Mouse (Mus musculus) urinary bladder, postnatal 10 days (tissue): ENCODE results near the gene Rgmb.

Source experiments
- DNase-seq: peaks from one replicate; pipeline ENCODE4 v3.0.0; 2022; ENCODE audit warnings: low spot score

The Rgmb gene

DNA sequence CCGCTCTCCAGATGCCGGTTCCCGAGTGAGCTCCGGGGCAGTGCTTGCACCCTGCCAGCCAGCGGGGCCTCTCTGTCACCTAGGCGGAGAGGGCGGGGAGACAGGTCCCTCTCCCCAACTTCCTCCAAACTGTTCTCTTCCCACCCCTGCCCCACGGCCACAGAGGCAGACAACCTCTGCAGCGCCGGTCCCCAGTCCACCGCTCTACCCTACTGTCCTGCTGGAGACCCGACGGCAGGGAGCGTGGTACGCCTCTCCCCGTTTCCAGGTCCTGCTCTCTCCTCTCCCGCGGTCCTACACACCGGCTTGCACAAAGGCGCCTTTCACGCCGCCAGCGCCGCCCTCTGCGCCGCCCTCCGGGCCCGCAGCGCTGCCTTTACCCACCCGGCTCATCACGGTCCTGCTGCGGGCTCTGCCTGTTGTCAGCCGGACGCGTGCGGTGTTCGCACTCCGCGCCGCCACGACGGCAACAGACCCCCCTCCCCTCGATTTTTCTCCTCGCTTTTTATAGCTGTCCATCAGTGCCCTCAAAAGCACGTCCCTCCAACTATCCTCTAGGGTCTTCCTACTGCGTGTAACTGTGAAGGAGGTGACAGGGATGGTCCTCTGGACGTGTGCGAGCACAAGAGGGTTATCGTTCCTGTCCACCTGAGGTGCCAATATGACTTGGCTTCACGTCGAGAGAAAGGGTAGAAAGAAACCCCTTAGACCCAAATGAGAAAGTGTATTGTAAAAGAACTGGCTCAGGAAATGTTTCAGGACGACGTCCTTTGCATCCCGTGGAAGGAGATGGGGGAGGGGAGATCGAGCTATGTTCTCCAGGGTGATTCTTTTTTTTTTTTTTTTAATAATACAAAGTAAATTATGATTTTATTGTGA lies at the start of gene Rgmb:
Gene Rgmb (minus strand): TSS at position 274 of the 879 bp plus-strand sequence.
- no peak for DNase-seq

DNA sequence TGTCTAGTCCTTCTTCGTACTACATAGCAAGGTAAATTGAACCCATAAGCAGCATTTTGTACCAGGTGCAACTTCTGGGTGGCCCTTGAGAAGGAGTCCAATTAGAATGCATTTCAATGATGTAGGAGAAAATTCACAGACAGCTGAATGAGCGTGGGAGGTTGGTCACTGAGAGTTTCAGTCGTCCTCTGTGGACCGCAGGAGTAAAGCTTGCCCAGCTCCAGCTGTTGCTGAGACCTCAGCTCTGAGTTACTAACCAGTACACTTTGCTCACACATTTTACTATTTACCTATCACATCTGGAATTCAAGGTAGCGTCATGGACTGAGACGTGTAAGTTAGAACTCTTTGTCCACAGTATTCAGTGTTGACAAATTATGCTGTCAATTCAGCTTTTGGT lies 43.9 kb upstream of the Rgmb start:
- no peak for DNase-seq

DNA sequence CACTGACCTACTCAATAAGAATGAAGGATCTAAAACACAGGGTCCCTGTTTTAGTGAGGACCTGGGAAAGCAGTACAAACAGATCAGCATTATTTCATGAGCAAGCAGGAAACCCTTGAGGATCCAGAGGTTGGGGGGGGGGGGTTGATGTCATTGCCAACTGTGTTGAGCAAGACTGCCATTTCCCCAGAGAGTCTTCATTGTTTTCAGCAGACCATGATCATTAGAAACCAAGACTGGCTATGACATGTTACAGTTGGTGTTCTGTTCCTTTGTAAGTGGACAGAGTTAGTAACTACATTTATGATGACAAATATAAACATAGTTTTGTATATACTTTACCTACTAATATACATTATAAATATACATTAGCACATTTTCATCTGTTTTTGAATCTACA lies 41.3 kb upstream of the Rgmb start:
- no peak for DNase-seq

DNA sequence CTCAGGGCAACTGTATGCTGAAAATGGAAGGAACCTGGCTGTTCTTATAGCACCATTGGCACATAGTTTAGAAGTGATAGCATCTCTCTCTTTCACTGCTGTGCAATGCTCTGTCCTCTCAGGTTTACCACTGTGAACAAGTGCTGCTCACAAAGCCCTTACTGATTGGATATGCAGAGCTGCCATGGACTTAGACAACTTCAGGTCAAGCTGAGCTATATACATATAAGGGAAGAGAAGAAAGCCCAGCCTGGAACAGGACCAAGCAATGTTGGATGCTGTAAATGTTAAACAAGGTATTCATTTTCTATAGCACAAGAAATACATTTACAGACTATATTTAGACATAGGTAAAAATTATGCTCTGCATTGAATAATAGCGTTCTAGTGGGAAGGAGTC lies 34.4 kb upstream of the Rgmb start:
- DNase-seq, result no peak

DNA sequence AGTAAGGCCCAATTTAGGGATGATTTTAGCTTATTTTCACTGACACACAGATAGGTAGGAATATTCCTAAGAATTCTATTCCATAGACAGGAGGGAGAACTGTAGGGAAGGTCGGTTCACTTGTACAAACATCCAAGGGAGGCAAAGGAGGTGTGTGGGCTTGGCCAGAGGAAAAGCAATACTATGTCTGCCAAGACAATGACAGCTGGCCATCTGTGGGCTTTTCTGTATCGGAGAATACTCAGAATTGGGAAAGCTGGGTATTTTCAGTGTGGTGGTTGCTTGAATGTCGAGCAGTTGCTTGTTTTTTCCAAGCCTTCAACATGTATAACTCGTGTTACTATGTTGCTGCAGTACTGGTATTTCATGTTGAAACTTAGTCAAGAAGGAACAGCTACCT lies 31.5 kb upstream of the Rgmb start:
- DNase-seq, result no peak

DNA sequence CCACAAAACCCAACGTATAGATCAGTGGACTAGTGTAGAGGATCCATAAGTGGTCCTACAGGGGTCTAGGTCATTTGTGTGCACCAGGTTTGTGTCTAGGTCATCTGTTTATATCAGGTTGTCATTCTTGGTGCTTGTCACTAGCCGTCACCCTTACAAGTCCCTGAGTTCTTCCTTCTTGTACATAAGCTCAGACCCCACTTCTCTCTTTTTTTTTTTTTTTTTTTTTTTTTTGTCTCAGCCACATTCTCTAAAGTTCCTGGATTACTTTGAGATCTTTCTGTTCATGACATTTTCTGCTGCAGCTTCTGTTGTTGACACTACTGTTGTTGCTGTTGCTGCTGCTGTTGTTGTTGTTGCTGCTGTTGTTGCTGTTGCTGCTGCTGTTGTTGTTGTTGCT lies 22.3 kb upstream of the Rgmb start:
- no peak for DNase-seq

DNA sequence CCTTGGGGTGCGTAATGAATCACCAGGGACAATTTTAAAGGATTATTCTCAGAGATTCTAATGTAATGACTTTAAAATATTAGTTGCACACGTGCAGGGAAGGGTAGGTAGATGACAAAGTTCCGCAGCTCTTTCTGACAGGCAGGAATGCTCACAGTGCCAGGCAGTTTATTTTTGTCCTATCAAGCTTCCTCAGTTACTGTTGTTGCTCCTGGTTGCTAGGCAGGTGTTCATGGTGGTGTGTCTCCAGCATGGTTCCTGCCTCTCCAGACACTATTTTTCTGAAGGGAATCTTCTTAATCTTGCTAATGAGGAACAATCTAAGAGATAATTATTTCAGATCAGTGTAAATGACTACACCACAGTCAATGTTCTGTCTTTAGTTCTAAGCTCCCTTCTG lies 19.7 kb upstream of the Rgmb start:
- no peak for DNase-seq

DNA sequence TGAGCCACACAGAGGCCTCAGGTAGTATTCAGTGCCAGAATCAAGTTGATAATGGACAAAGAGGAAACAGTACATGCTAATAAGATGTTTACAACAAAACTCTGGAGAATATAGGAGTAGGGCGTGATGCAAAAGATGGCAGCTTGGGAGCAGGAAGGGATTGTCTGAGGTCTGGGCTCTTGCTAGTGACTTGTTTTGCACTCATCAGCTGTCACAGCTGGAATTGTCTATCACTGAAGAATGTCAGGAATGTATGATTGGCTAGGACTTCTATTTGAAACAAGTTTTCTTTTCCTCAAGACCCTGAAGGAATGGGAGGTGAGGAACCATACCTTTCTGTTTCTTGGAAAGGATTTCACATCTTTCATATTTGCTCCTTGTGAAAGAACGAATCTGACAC lies 10.6 kb upstream of the Rgmb start:
- DNase-seq, result no peak

DNA sequence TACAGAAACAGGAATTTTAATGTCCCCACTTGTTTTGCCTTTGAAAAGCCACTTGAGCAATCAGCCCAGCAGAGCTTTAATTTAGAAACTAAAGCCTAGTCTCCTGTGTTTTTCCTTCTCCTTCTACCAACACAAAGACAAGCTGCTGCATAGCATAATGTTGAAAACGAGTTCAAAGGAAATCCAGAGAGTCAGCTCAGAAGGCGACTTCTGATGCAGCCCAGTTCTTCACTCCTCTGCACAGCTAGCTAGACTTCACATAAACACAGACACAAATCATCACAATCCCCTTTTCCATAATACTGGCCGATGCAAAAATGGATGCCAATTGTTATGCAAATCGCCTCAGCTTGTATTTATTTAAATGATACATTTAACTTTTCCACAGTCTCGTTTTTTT lies 1.6 kb upstream of the Rgmb start:
- DNase-seq, result no peak

DNA sequence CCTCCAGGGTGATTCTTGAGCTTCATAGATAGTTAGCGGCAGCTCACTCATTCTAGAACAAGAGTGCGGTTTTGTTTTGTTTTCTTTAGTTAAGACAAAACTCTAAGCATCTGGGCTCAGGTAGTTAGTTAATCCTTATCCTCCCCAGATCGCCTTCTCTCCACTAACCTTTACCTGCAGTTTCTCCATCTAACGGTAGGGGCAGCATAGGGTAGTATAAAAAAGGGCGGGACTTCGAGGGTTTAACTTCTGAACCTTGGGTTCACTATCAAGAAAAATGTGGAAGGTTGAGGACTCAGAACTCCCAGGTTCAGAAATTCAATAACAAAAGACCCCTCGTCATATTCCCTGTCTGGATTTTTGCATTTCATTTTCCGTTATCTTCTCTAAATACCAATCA lies 971 bp upstream of the Rgmb start:
- DNase-seq, result no peak

DNA sequence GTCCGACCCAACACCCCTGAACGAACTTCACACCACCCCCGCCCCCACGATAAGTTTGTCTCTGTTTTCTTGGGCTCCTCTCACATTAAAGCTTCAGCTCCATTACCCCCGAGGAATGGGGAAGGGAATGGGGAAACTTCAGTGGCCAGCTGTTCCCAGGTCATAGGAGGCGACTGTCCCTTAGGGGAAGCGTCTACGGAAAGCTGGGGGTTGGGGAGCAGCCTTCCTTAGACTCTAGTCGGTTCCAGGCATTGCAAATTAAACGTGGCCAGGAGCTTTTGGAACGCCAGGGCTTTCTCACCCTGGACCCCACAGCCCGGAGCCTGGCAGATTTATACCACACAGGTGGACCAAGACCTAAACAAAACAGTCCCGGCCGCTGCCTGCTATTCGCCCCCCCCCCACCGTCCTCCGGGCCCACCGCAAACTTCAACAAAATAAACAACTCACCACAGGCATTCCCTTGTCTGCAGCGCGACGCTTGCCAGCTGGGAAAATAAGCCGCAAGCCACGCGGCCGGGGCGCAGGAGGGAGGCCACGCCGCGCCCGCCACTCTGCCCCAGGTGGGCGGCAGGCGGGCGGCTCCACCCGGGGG lies 571 bp downstream of the Rgmb start:
- no peak for DNase-seq

DNA sequence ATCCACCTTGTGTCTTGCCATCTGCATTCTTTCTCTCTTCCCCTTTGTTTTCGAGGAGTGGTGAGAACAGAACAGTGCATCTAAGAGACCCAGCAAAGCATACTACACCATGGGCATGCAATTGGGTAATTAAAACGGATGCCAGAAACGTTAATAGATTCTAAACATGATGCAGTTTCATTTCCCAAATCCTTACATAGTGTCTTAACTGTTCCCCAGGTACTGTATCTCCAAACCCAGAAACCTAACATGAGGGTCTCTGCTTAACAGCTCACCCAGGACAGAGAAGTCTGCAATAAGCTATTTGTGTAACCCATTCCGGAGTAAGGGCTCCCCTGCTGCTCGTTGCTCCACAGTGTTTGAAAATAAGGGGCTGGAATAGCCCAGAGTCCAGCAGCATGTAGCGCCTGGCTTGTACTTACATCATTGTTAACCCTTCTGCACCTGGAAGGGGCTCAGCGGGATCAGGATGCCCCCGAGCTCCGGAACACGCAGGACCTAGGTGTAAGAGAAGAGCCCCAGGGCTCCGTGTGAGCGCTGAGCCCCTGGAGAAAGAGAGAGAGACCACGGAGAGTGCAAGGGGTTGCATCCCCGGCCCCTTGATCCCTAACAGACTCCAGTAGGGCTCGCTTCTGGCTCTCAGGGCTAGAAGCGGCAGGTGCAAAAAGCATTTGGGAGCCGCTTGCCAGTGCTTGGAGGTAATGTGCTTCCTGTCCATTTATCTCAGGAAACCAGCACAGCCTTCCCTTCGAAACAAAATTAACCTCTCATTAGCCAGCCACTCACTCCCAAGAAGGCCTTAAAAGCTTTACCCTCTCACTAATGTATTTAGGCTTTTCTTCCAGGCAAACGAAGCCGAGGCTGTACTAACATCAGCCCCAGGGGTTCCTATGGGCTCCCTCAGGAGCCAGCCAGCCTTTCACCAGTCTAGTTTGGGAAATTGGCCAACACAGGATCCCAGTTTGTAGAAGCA lies 1.4 kb downstream of the Rgmb start:
- no peak for DNase-seq

DNA sequence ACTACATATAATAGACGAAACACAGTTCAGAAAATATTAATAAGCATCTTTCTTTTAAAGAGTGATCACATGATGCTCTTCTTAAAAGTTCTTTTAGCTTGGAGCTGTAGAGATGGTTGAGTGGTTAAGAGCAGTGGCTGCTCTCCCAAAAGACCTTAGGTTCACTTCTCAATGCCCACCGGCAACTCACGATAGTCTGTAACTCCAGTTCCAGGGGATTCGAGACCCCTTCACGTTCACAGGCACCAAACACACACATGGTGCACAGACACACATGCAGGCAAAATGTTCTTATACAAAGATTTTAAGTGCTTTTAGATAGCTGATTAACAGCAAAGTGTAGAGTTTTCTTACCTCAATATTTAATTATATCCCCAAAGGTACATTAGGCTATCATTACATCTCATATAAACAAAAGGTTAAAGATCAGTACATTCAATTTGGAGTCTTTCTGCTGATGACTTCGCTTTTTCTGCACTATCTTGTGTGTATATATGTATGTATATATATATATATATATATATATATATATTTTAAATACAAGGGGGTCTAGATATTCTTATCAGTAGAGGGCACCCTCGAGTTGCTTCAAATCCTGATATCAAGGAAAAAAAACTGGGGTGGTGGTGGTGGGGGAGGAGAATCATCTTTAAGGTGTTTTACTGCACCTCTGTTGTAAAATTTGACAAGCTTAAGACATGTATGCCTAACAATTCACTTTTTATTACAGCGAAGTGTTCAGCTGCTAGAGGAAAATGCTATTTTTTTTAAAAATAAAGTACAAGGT lies 2.5 kb downstream of the Rgmb start:
- no peak for DNase-seq

DNA sequence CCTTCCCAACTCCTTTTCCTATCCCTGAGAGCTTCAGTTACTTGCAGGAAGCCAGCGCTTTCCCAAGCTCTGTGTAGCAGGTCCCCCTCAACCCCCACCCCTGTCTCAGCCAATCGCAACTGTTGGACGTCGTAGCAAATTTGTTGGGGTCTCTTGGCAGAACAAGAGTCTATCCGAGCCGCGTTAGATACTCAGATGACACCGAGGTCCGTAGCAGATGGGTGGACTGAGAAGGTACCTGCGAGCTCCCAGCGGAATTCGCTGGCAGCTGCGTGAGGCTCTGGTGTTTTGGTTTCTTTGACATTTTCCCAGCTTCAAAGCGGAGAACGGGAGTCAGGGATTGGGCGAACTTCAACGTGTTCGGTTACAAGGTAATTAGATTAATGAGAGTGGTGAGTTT lies 3.9 kb downstream of the Rgmb start:
- no peak for DNase-seq

DNA sequence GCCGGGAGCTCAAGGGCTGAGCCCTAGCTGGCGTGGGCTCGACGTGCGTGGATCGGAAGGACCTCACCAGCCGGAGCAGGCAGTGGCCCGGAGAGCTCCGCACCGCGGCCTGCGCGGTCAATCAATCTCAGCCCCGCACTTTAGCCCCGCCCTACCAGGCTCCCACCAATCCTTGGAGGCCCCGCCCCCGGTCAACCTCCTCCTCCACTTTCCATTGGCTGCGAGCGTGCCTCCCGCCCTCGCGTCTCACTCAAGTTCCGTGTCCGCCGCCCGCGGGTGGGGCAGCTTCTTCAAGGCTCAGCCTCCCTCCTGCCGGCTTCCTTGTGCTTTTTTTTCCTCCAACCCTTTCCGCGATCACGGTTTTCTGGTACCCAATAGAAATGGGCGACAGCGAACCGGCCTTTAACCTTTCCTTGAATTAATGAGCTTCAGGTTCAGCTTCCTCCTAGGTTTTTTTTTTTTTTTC lies 4.4 kb downstream of the Rgmb start:
- peak; percentile 98 for DNase-seq

DNA sequence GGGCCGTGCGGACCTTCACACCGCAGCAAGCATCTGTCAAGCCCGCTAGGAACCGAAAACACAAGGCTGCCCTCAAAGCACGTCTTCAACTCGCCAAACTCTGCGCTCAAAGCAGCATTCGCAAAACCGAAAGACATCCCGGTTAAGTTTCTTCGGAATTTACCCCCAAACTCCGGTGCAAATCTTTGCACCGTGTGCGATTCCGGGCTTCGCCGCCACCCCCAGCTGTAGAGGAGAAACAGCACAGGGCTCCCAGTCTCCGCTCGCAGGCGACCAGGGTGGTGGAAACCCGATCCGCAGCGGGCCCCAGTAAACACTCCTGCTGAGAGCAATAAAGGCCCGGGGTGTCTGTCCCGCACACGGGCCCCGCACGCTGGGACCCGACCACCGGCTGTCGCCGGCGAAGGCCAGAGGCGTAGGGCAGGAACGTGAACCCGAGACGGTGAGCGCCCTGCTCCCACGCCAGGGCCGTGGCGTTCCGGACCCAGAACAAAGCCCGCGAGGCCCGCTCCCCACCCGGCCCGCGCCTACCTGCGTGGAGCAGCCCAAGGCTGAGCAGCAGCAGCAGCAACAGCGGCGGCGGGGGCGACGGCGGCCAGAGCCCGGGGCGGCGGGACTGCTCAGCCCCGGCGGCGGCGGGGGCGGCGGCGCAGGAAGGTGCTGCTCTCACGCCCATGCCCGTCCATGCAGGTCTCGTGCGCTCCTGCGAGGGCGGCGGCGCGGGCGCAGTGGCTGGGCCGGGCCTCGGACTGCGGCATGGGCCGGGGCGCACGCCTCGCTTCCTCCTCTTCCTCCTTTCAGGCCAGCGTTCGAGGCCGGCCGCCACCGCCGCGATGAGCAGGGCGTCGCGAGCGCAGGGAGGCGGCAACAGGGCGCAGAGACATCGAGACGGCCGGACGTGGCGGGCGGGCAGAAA lies 5.1 kb downstream of the Rgmb start:
- no peak for DNase-seq

DNA sequence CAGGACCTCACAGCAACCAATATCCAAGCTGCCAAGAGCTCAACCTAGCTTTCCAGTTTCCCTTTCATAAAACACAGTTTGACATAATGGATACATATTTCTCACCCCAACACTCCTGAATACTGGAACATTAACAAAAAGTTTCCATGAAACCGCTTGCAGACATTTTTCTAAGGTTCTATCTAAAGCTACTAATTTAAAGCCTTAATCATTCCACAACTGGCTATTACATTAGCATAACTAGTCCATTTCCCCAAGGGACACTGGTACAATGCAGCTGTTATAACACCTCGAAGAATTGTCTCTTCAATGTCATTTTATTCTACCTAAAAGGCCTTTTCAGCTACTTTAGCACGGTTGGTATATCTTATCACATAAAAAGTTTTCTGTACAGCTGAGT lies 6.0 kb downstream of the Rgmb start:
- DNase-seq, result no peak

DNA sequence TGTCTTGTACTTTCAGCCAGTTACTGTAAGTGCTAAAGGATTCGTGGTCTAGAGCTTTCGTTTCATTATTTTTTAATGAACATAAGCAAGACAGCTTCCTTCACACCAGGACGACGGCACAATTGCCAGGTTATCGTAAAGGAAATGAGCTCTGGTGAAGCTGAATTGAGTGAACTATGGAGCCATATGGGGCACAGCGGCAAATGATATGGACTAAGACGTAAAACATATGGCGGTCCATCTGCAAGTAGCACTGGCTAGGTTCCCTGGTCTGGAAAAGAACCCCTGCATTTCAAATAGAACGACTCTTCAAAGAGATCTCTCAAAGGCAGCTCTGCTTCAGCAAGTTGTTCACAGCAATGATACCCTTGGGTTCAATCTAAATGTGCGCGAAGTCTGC lies 6.5 kb downstream of the Rgmb start:
- DNase-seq, result no peak

DNA sequence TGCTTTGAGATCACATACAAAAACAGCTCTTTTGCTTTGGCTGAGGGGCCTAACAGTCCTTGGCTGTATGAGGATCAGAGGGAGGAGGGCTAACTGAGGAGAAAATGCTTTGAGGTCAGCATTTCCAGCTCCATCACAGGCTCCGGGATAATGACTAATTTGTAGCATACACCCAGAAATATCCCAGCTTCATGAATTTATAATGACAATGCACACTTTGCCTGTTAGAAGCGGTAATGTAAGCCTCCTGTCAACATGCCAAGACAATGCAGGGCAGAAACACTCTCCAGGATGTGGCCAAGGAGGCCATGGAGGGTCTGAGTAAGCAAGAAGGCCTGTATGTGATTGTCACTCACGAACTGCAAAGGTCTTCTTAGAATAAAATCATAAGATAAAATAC lies 7.0 kb downstream of the Rgmb start:
- DNase-seq, result no peak

DNA sequence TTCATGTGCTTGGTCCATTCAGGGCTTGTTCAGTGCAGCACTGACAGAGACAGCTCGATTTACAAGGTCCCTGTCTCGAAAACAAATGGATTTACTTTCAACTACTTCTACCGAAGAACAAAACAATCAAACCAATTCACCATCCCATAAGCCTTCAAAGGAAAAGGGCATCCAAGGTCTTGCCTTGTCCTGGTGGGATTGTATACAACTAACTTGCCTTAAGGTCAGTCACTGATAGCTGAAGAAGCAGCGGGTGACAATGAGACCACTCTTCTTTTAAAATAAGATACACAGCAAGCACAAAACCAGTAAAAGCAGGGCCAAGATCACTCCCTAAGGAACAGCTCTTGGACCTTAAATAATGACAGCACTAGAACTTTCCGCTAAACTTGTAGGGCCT lies 7.6 kb downstream of the Rgmb start:
- DNase-seq, result no peak

DNA sequence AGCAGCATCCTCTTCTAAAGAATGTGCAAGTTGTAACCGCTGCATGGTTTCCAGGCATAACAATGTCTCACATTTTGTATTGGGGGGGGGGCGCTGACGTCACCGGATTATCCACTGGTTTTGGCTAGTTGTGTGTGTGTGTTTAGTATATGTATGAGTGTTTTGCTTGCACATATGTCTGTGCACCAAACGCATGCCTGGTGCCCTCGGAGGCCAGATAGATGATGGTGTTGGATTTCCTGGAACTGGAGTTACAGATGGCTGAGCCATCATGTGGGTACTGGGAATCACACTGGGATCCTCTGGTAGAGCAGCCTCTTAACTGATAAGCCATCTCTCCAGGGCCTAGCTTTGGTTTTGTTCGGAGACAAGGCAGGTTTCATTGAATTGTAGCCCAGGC lies 8.5 kb downstream of the Rgmb start:
- DNase-seq, result no peak
